Mouse (Mus musculus) thymus, adult 2 months (tissue): ENCODE data around the gene Rnf187. TPM values are rescaled to one million over a fixed set of nuclear protein-coding genes. Genes with fewer than 3 reads are reported as not detected.

ENCODE experiments used
- DNase-seq: peaks from one replicate; pipeline ENCODE4 v3.0.0; 2021
- H3K27ac ChIP-seq: fragments of 200-500 bp; 2 replicates; pipeline ENCODE4 v1.5.1; 2012; ENCODE audit warnings: low read length, control low read depth; ENCODE audit not compliant: control insufficient read depth, insufficient read depth
- H3K27me3 ChIP-seq: fragments of 200-500 bp; 2 replicates; pipeline ENCODE4 v1.6.1; 2012; ENCODE audit warnings: mild to moderate bottlenecking, low read length, moderate library complexity, mixed read lengths; ENCODE audit not compliant: control insufficient read depth, insufficient read depth
- H3K36me3 ChIP-seq: fragments of 200-500 bp; 2 replicates; pipeline ENCODE4 v1.6.1; 2012; ENCODE audit warnings: mild to moderate bottlenecking, low read length, moderate library complexity; ENCODE audit not compliant: control insufficient read depth, insufficient read depth
- H3K4me1 ChIP-seq: fragments of 200-500 bp; replicated peaks from 2 replicates; pipeline ENCODE4 v1.6.1; 2012; ENCODE audit warnings: low read length; ENCODE audit not compliant: control insufficient read depth, insufficient read depth
- H3K4me3 ChIP-seq: fragments of 200-500 bp; 2 replicates; pipeline ENCODE4 v1.5.1; 2012; ENCODE audit warnings: mild to moderate bottlenecking, low read length, control low read depth, moderate library complexity; ENCODE audit not compliant: control insufficient read depth, insufficient read depth
- CTCF ChIP-seq: fragments of 200-500 bp; IDR thresholded peaks from 2 replicates; pipeline ENCODE4 v1.5.1; 2012; ENCODE audit warnings: mild to moderate bottlenecking, control low read depth, low read length, moderate library complexity, borderline replicate concordance; ENCODE audit not compliant: control insufficient read depth, poor library complexity, insufficient read depth; ENCODE audit errors: extremely low read depth
- POLR2A ChIP-seq: fragments of 200-500 bp; IDR thresholded peaks from 2 replicates; pipeline ENCODE4 v1.6.1; 2012; ENCODE audit warnings: mild to moderate bottlenecking, low read length, control low read depth, moderate library complexity; ENCODE audit not compliant: control insufficient read depth, poor library complexity, insufficient read depth; ENCODE audit errors: extremely low read depth
- WGBS: fragments of 180-500 bp; shearing (Covaris S2); methylation state at CpG from one replicate; pipeline ENCODE4 v1.1.7; 2018; 5-methylcytosine and 5-hydroxymethylcytosine counted together
- polyA plus RNA-seq: library from polyadenylated mRNA; depleted of rRNA; stranded (reverse); fragments of >200 nt; gene quantifications from 2 replicates; pipeline ENCODE4 v1.2.3, GENCODE M21; 2012

Rnf187 gene
- polyA plus RNA-seq, 1 experiment = 335 TPM

- Histone ChIP-seq H3K36me3 (no peaks in the 10 kb centered on the region), H3K27me3 (no peaks in the 10 kb centered on the region; the same call in 1 of the 2 replicates), H3K27ac (no peak overlapping the region), H3K4me3 (no peak overlapping the region), H3K4me1 (peaks cover 3% of the 10 kb centered on the region; the same call in 1 of the 2 replicates)
- TF ChIP-seq POLR2A = no peak
- DNase-seq = no peak
- 70% methylated on average over 12 of the region's 12 CpGs for WGBS
These were observed 26.5 kb upstream of the Rnf187 start for GRCm38 (mm10) chr11:58965001-58965760.

DNA sequence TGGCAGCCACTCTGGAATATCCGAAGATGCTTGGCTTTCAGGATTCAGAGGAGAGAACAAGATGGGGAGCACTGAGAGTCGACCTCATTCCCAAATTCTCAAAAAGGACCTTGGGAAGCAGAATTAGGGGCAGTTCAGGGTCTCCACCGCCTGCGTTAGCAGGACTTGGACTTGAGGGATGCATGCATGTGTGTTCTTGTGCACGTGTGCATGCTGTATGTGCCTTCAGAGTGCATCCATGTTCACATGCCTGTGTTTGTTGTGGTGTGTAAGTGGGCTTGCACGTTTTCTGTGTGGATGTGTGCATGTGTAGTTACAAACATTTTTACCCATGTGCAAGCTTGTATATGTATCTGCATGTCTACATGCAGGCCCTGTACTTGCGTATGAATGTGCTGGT is 25.5 kb upstream of the Rnf187 start:
- H3K4me3 ChIP-seq = no peak overlapping the region
- peaks cover 5% of the 10 kb centered on the region for H3K4me1 ChIP-seq
- no peak for DNase-seq
- 92% methylated on average over 7 of the region's 7 CpGs for WGBS
- no peak for TF ChIP-seq POLR2A
- no peak for TF ChIP-seq CTCF
- H3K27me3 ChIP-seq = no peaks in the 10 kb centered on the region; the same call in 1 of the 2 replicates
- no peak overlapping the region for H3K27ac ChIP-seq
- no peaks in the 10 kb centered on the region for H3K36me3 ChIP-seq

- no peak overlapping the region for H3K27ac ChIP-seq
- 54% methylated on average over 17 of the region's 17 CpGs for WGBS
- H3K4me3 ChIP-seq = no peak overlapping the region
- no peaks in the 10 kb centered on the region for H3K36me3 ChIP-seq
- TF ChIP-seq POLR2A (no peak), CTCF (no peak)
- H3K4me1 ChIP-seq = peaks cover 4% of the 10 kb centered on the region
- no peaks in the 10 kb centered on the region; the same call in 1 of the 2 replicates for H3K27me3 ChIP-seq
- peak; percentile 29 for DNase-seq
These were observed 24.8 kb upstream of the Rnf187 start for GRCm38 (mm10) chr11:58963543-58963942.

GRCm38 (mm10) chr11:58961364-58962177 is 22.9 kb upstream of the Rnf187 start:
- Histone ChIP-seq H3K27ac (no peak overlapping the region), H3K4me3 (no peak overlapping the region), H3K36me3 (no peaks in the 10 kb centered on the region; the same call in 1 of the 2 replicates), H3K4me1 (peaks cover 17% of the 10 kb centered on the region), H3K27me3 (no peaks in the 10 kb centered on the region; the same call in 1 of the 2 replicates)
- DNase-seq = no peak
- TF ChIP-seq POLR2A (no peak), CTCF (no peak)
- WGBS = 69% methylated on average over 50 of the region's 50 CpGs

- Histone ChIP-seq H3K27ac (no peak overlapping the region), H3K27me3 (no peaks in the 10 kb centered on the region; the same call in 1 of the 2 replicates), H3K36me3 (no peaks in the 10 kb centered on the region; the same call in 1 of the 2 replicates), H3K4me1 (peaks cover 17% of the 10 kb centered on the region), H3K4me3 (peak overlapping the region; percentile 46)
- 0% methylated on average over 40 of the region's 40 CpGs for WGBS
- TF ChIP-seq POLR2A = no peak
- peak; percentile 22; the same call in 1 of the 2 replicates for TF ChIP-seq CTCF
- DNase-seq = peak; percentile 67
These were observed 21.3 kb upstream of the Rnf187 start for GRCm38 (mm10) chr11:58959921-58960465.

- H3K27me3 ChIP-seq = no peaks in the 10 kb centered on the region; the same call in 1 of the 2 replicates
- H3K36me3 ChIP-seq = no peaks in the 10 kb centered on the region; the same call in 1 of the 2 replicates
- 13% methylated on average over 15 of the region's 15 CpGs for WGBS
- H3K4me3 ChIP-seq = peak overlapping the region; percentile 46; the same call in 1 of the 2 replicates
- H3K4me1 ChIP-seq = peaks cover 17% of the 10 kb centered on the region
- no peak for DNase-seq
- TF ChIP-seq POLR2A (no peak), CTCF (no peak)
- H3K27ac ChIP-seq = no peak overlapping the region
These were observed 20.6 kb upstream of the Rnf187 start for GRCm38 (mm10) chr11:58959186-58959825.

DNA sequence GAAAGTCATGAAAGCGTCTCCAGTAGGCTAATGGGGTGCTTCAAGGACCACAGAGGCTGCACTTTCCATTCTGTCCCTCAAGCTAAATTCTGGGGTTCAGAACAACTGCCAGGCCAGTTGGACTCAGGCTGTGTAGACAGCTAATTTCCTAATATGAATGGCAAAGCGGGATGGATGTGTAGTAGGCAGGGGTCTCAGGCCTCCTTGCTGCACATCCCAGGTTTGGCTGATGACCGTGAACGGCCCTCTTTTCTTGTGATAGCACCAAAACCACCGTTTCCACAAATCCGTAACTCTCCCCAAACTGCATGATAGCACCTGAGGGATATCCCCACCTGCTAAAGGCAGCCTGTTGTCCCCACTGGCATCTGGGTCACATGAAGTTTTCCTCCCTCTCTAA is 19.8 kb upstream of the Rnf187 start:
- no peak for DNase-seq
- 92% methylated on average over 6 of the region's 6 CpGs for WGBS
- Histone ChIP-seq H3K4me1 (peaks cover 19% of the 10 kb centered on the region), H3K27me3 (no peaks in the 10 kb centered on the region; the same call in 1 of the 2 replicates), H3K4me3 (no peak overlapping the region), H3K27ac (no peak overlapping the region), H3K36me3 (no peaks in the 10 kb centered on the region; the same call in 1 of the 2 replicates)
- TF ChIP-seq CTCF (no peak), POLR2A (no peak)
